Mouse (Mus musculus) liver, embryonic 11.5 days (tissue): ENCODE measurements around the gene Arhgef28. TPM values are rescaled to one million over a fixed set of nuclear protein-coding genes. Genes with fewer than 3 reads are reported as not detected.

ENCODE experiments used
- ATAC-seq: fragments of 200-750 bp; cut with Nextera tagmentation; replicated peaks from 2 replicates; pipeline ENCODE4 v1.8.0; 2017; ENCODE audit warnings: moderate number of reproducible peaks, mild to moderate bottlenecking, moderate TSS enrichment, moderate library complexity; ENCODE audit not compliant: low FRiP score
- DNase-seq: peaks from one replicate; pipeline ENCODE4 v3.0.0-alpha.2; 2017; ENCODE audit warnings: low spot score
- H3K27ac ChIP-seq: fragments of 300-500 bp; sonication (generic); 2 replicates; pipeline ENCODE4 v1.5.1; 2014; ENCODE audit warnings: mild to moderate bottlenecking, low read depth, low read length, control low read depth
- H3K27me3 ChIP-seq: fragments of 300-500 bp; sonication (generic); replicated peaks from 2 replicates; pipeline ENCODE4 v1.6.1; 2014; ENCODE audit warnings: low read length, mixed read lengths; ENCODE audit not compliant: control insufficient read depth, insufficient read depth
- H3K36me3 ChIP-seq: fragments of 300-500 bp; sonication (generic); 2 replicates; pipeline ENCODE4 v1.6.1; 2014; ENCODE audit warnings: mild to moderate bottlenecking, low read length, moderate library complexity, mixed read lengths; ENCODE audit not compliant: control insufficient read depth, insufficient read depth
- H3K4me1 ChIP-seq: fragments of 300-500 bp; sonication (generic); replicated peaks from 2 replicates; pipeline ENCODE4 v1.6.1; 2014; ENCODE audit warnings: low read length, mixed read lengths; ENCODE audit not compliant: control insufficient read depth, insufficient read depth
- H3K4me2 ChIP-seq: fragments of 300-500 bp; sonication (generic); 2 replicates; pipeline ENCODE4 v1.6.1; 2014; ENCODE audit warnings: mild to moderate bottlenecking, control low read depth, moderate library complexity
- H3K4me3 ChIP-seq: fragments of 300-500 bp; sonication (generic); 2 replicates; pipeline ENCODE4 v1.5.1; 2014; ENCODE audit warnings: low read depth, low read length, control low read depth
- H3K9ac ChIP-seq: fragments of 300-500 bp; sonication (generic); 2 replicates; pipeline ENCODE4 v1.6.1; 2014; ENCODE audit warnings: low read depth, low read length, control low read depth
- H3K9me3 ChIP-seq: fragments of 300-500 bp; sonication (generic); 2 replicates; pipeline ENCODE4 v1.6.1; 2016; ENCODE audit warnings: low read length, inconsistent platforms, mixed read lengths; ENCODE audit not compliant: control insufficient read depth
- WGBS: fragments of 180-500 bp; shearing (Covaris S2); extraction: QIAGEN DNeasy Blood & Tissue Kit; methylation state at CpG from one replicate; pipeline ENCODE4 v1.1.7; 2014; 5-methylcytosine and 5-hydroxymethylcytosine counted together
- polyA plus RNA-seq: library from polyadenylated mRNA; unstranded; fragments of >200 nt; fragmentation: Nextera tagmentation; extraction: Ambion mirVana; gene quantifications from 2 replicates; pipeline ENCODE4 v1.2.1, GENCODE M21; 2014

The Arhgef28 gene
- polyA plus RNA-seq, 1 experiment from 2014 or later, result 2.7 TPM

GRCm38 (mm10) chr13:98125666-98126065 is 80.6 kb downstream of the Arhgef28 start:
- no peak overlapping the region for H3K9ac ChIP-seq
- H3K27me3 ChIP-seq, result no peaks in the 10 kb centered on the region
- no peak overlapping the region for H3K4me3 ChIP-seq
- no peak overlapping the region for H3K4me2 ChIP-seq
- no peak for DNase-seq
- H3K4me1 ChIP-seq, result peaks cover 11% of the 10 kb centered on the region
- no peak overlapping the region for H3K27ac ChIP-seq
- ATAC-seq, result no peak
- H3K36me3 ChIP-seq, result no peaks in the 10 kb centered on the region
- no peaks in the 10 kb centered on the region for H3K9me3 ChIP-seq
- WGBS, result 62% methylated on average over 5 of the region's 5 CpGs

DNA sequence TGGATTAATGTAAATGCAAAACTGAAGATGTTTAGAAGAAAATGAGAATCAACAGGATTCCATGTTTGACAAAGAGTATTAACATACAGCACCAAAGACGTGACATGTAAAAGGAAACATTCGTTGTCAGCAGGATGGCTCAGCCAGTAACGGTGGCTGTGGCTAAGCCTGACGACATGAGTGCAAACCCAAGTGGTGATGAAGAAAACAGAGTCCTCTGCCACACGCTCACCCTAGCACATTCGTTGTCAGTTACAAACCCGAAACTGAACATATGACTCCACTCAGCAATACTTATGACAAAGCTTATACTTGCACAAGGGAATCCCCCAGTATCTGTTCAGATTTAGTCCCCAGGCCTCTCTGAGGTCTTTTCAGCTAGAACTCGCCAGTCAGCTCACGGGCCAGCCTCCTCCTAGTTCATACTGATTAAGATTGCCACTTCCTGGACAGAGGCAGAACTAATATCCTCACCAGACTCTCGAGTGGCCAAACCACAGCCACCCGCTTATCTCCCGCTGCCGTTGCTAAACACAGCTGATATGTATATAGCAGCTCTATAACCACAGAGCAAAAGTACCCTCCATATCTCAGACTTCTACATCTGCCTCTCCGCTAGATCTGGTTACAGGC is 82.0 kb downstream of the Arhgef28 start:
- peak; percentile 77 for ATAC-seq
- H3K27ac ChIP-seq, result no peak overlapping the region

DNA sequence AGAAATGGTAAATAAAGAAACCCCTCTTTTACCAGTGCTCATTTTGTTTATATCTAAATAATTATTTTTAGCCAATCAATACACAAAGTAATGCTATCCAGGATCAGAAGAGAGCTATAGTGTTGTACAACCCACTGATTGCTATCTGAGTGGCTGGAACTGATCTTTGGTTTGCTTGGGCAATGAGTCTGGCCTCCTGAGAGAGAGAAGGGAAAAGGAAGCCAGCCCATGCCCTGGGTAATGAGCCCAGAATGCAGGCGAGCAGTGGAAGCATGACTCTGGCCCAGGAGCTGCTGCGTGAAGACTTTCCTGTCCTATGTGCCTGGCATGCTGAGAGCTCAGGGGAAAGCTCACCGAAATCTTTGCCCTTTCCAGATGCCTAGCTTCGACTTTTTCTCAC is 83.5 kb downstream of the Arhgef28 start:
- 61% methylated on average over 4 of the region's 4 CpGs for WGBS
- Histone ChIP-seq H3K4me2 (no peak overlapping the region), H3K4me1 (peaks cover 11% of the 10 kb centered on the region), H3K27me3 (no peaks in the 10 kb centered on the region), H3K9me3 (no peaks in the 10 kb centered on the region), H3K27ac (no peak overlapping the region), H3K4me3 (no peak overlapping the region), H3K9ac (no peak overlapping the region), H3K36me3 (no peaks in the 10 kb centered on the region)
- DNase-seq (no peak), ATAC-seq (no peak)

More for the DNA sequence above, 82.0 kb downstream of the Arhgef28 start:
- H3K4me3 ChIP-seq, result no peak overlapping the region
- DNase-seq, result peak; percentile 41
- no peak overlapping the region for H3K9ac ChIP-seq
- 22% methylated on average over 14 of the region's 14 CpGs for WGBS
- no peaks in the 10 kb centered on the region for H3K27me3 ChIP-seq
- no peaks in the 10 kb centered on the region for H3K36me3 ChIP-seq
- peak overlapping the region; percentile 47 for H3K4me2 ChIP-seq
- H3K4me1 ChIP-seq, result peaks cover 11% of the 10 kb centered on the region
- no peaks in the 10 kb centered on the region for H3K9me3 ChIP-seq

GRCm38 (mm10) chr13:98121993-98122392 is 84.2 kb downstream of the Arhgef28 start:
- no peaks in the 10 kb centered on the region for H3K27me3 ChIP-seq
- no peak overlapping the region for H3K9ac ChIP-seq
- WGBS, result 68% methylated on average over 5 of the region's 5 CpGs
- no peak overlapping the region for H3K4me2 ChIP-seq
- no peaks in the 10 kb centered on the region for H3K36me3 ChIP-seq
- no peak overlapping the region for H3K4me3 ChIP-seq
- peaks cover 11% of the 10 kb centered on the region for H3K4me1 ChIP-seq
- H3K27ac ChIP-seq, result no peak overlapping the region
- ATAC-seq (no peak), DNase-seq (no peak)
- no peaks in the 10 kb centered on the region for H3K9me3 ChIP-seq

DNA sequence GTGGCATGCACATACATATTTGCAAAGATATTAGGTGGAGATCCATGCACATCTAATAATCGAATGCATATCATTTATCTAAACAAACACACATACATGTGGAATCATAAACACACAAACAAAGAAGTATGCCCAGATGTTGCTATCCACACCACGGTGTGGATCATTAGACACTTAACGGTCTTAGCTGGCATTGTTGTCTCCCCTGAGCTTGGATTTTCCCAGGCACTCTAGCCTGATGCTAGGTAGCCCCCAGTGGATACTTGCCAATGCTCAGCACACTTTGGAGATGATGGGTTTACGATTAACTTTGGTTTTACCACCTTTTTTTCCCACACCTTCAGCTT is 85.1 kb downstream of the Arhgef28 start:
- Histone ChIP-seq H3K27me3 (no peaks in the 10 kb centered on the region), H3K9me3 (no peaks in the 10 kb centered on the region), H3K4me1 (peaks cover 11% of the 10 kb centered on the region), H3K9ac (no peak overlapping the region), H3K4me2 (no peak overlapping the region), H3K4me3 (no peak overlapping the region), H3K27ac (no peak overlapping the region), H3K36me3 (no peaks in the 10 kb centered on the region)
- DNase-seq (no peak), ATAC-seq (no peak)
- WGBS, result 87% methylated on average over 4 of the region's 4 CpGs

DNA sequence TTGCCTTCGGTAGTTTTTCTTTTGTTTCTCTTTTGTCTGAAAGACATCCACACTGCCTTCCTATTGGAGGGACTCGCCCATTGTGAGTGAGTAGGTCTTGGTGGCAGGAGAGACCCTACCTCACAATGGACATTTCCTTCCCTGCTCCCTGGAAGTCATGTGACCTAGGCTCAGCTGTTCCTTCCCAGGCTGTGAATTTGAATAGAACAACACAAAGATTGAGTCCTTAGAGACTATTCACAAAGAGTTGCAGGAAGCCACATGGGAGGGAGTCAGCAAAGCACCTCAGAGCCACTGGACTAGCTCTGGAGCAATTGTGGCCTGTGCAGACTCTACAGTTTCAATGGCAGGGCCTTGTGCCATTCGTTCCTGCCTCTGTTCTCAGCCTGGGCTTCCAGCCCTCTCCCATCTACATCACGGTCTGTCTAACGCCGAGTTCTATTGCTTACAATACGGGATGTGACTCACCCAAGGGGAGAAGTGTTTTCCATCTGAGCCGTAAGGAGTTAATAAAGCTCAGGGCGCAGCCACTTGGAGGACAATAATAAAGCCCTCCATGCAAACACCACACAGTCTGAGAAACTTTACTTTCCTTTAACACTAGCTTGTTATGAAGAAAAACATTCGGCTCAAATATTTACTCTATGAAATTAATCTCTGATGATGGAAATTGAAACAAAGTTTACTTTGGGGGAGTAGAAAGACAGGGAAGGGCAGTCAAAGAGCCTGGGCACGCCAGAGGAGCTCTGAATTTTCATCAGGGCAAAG is 85.7 kb downstream of the Arhgef28 start:
- WGBS, result 79% methylated on average over 11 of the region's 11 CpGs
- DNase-seq, result no peak
- ATAC-seq, result no peak
- Histone ChIP-seq H3K9ac (no peak overlapping the region), H3K27ac (no peak overlapping the region), H3K4me1 (peaks cover 6% of the 10 kb centered on the region), H3K9me3 (no peaks in the 10 kb centered on the region), H3K27me3 (no peaks in the 10 kb centered on the region), H3K4me2 (no peak overlapping the region), H3K36me3 (no peaks in the 10 kb centered on the region), H3K4me3 (no peak overlapping the region)

DNA sequence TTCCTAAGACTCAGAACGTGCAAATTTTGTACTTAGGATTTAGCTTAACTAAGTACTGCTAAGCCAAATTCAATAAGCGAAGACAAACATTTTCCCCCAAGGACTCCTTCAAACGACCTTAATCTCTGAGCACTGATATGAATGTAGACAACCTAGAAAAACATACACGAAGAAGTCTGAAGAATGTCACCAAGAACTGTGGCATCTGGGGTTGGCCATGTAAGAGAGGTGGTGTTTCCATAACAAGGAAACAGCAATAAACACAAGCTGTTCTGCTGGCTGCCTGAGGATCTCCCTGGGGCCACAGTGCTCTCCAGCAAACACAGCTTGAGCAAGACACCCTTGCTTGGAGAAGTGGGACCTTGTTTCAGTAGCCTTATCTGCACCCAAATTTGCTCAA is 87.9 kb downstream of the Arhgef28 start:
- DNase-seq, result no peak
- no peaks in the 10 kb centered on the region for H3K4me1 ChIP-seq
- no peaks in the 10 kb centered on the region for H3K36me3 ChIP-seq
- no peak for ATAC-seq
- no peak overlapping the region for H3K27ac ChIP-seq
- H3K4me3 ChIP-seq, result no peak overlapping the region
- no peaks in the 10 kb centered on the region for H3K27me3 ChIP-seq
- no peak overlapping the region for H3K4me2 ChIP-seq
- H3K9ac ChIP-seq, result no peak overlapping the region
- WGBS, result 64% methylated on average over 4 of the region's 4 CpGs
- no peaks in the 10 kb centered on the region for H3K9me3 ChIP-seq

DNA sequence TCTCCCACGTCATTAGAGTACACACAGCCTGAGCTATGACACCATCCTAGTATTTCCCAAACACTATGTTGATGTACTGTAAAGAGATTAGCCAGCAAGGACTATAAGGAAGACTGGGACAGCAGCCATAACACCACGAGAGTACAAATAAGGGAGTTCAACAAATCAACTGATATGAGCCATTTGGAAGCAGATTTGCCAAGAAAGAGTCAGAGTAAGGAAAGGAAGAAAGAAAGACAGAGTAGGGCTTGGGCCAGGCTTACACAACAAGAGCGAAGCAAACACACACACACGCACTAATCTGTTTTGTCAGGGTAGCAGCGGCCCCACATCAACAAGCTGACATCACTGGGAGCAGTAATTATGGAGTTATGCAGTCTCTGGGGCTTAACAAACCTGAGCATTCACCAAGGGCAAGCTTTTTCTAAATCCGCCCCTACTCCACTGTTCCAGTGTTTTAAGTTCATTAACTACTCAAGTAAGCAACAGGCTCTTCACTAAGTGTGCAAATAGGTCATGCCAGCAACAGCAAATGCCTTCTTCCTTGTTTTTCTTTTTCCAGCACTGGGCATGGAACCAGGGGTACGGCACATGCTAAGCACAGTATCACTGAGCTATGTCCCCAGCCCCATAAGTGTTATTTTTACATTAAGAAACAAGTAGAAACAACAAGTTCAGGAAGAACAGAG is 88.5 kb downstream of the Arhgef28 start:
- H3K36me3 ChIP-seq, result no peaks in the 10 kb centered on the region
- H3K27me3 ChIP-seq, result no peaks in the 10 kb centered on the region
- H3K9ac ChIP-seq, result no peak overlapping the region
- no peak for DNase-seq
- H3K9me3 ChIP-seq, result no peaks in the 10 kb centered on the region
- H3K4me1 ChIP-seq, result no peaks in the 10 kb centered on the region
- 80% methylated on average over 7 of the region's 7 CpGs for WGBS
- no peak overlapping the region for H3K4me2 ChIP-seq
- ATAC-seq, result no peak
- no peak overlapping the region for H3K27ac ChIP-seq
- H3K4me3 ChIP-seq, result no peak overlapping the region
